Mouse (Mus musculus): Measurements from ENCODE around the gene Vps13d. TPM values are rescaled to one million over a fixed set of nuclear protein-coding genes. Genes with fewer than 3 reads are reported as not detected.
A peak's percentile ranks its signal among the peaks of the same experiment; 100 is the strongest.

The Vps13d gene
- polyA plus RNA-seq, 1 experiment, result 23.5 TPM

GRCm38 (mm10) chr4:144980811-144981551 lies 213.8 kb downstream of the Vps13d start:
- Histone ChIP-seq H3K27me3 (ENCODE audit: control insufficient read depth, insufficient read depth, low read length) (no peaks in the 10 kb centered on the region), H3K4me1 (replicated peaks; ENCODE audit: control insufficient read depth, insufficient read depth, low read length) (peaks cover 14% of the 10 kb centered on the region), H3K4me3 (ENCODE audit: control insufficient read depth, insufficient read depth, low read length) (no peak overlapping the region), H3K36me3 (ENCODE audit: control insufficient read depth, insufficient read depth, low read length) (0 out of 2 replicates have a peak, but pooled peaks cover 3% of the 10 kb centered on the region), H3K27ac (ENCODE audit: control insufficient read depth, insufficient read depth, low read length) (no peak overlapping the region)
- 66% methylated on average over 8 of the region's 8 CpGs for WGBS
- TF ChIP-seq POLR2A (IDR thresholded peaks at IDR 0.05; ENCODE audit: control insufficient read depth, extremely low read depth, insufficient read depth, low read length, poor library complexity) (no peak), CTCF (IDR thresholded peaks at IDR 0.05; ENCODE audit: borderline replicate concordance, control insufficient read depth, extremely low read depth, insufficient read depth, low read length, poor library complexity) (no peak)
- DNase-seq, result peak; percentile 23

DNA sequence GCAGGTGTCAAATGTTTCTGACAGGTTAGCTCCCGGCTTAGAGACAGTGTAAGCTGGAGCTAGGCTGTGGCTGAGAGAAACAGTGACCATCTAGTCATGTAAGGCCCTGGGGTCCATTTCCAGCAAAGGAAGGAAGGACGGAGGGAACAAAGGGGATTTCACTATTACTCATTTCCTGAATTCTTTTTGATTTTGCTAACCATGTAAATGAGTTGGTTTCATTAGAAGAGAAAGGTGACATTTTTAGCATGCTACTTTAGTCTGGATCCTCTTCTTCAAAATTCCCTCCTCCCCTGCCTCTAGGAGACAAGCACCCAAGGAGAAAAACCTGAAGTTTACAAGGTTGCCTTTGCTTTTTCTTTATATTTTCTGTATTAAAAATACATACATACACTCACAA lies 214.7 kb downstream of the Vps13d start:
- no peaks in the 10 kb centered on the region for H3K27me3 ChIP-seq (ENCODE audit: control insufficient read depth, insufficient read depth, low read length)
- 0 out of 2 replicates have a peak, but pooled peaks cover 3% of the 10 kb centered on the region for H3K36me3 ChIP-seq (ENCODE audit: control insufficient read depth, insufficient read depth, low read length)
- H3K4me3 ChIP-seq (ENCODE audit: control insufficient read depth, insufficient read depth, low read length), result no peak overlapping the region
- 76% methylated on average over 2 of the region's 2 CpGs for WGBS
- peaks cover 14% of the 10 kb centered on the region for H3K4me1 ChIP-seq (replicated peaks; ENCODE audit: control insufficient read depth, insufficient read depth, low read length)
- no peak for DNase-seq
- TF ChIP-seq CTCF (IDR thresholded peaks at IDR 0.05; ENCODE audit: borderline replicate concordance, control insufficient read depth, extremely low read depth, insufficient read depth, low read length, poor library complexity) (no peak), POLR2A (IDR thresholded peaks at IDR 0.05; ENCODE audit: control insufficient read depth, extremely low read depth, insufficient read depth, low read length, poor library complexity) (no peak)
- no peak overlapping the region for H3K27ac ChIP-seq (ENCODE audit: control insufficient read depth, insufficient read depth, low read length)

GRCm38 (mm10) chr4:144978039-144978438 lies 216.8 kb downstream of the Vps13d start:
- Histone ChIP-seq H3K36me3 (ENCODE audit: control insufficient read depth, insufficient read depth, low read length) (0 out of 2 replicates have a peak, but pooled peaks cover 3% of the 10 kb centered on the region), H3K4me3 (ENCODE audit: control insufficient read depth, insufficient read depth, low read length) (no peak overlapping the region), H3K4me1 (replicated peaks; ENCODE audit: control insufficient read depth, insufficient read depth, low read length) (peaks cover 17% of the 10 kb centered on the region), H3K27ac (ENCODE audit: control insufficient read depth, insufficient read depth, low read length) (no peak overlapping the region), H3K27me3 (ENCODE audit: control insufficient read depth, insufficient read depth, low read length) (no peaks in the 10 kb centered on the region)
- TF ChIP-seq CTCF (IDR thresholded peaks at IDR 0.05; ENCODE audit: borderline replicate concordance, control insufficient read depth, extremely low read depth, insufficient read depth, low read length, poor library complexity) (no peak), POLR2A (IDR thresholded peaks at IDR 0.05; ENCODE audit: control insufficient read depth, extremely low read depth, insufficient read depth, low read length, poor library complexity) (no peak)
- 88% methylated on average over 6 of the region's 6 CpGs for WGBS
- no peak for DNase-seq

- WGBS, result 92% methylated on average over 1 of the region's 1 CpGs
Measured at GRCm38 (mm10) chr4:144977057-144977456, 217.7 kb downstream of the Vps13d start.

DNA sequence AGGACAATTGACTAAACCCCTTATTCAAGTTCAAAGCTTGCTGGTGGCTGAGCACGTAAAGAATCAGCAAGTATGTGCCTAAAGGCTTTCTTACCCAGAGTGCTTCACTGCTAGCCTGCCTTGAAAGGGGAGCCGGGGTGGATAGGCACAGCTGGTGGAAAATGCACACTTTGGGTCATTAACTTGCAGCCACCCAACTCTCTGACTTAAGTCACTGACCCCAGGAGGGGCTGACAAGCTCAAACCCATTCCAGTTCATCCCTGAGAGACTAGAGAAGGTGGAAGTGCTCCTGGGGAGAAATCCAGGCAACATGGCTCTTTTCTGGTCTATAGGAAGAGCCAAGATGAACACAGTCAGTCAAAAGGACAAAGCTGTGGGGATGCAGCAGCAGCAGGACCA lies 219.3 kb downstream of the Vps13d start:
- Histone ChIP-seq H3K27me3 (ENCODE audit: control insufficient read depth, insufficient read depth, low read length) (no peaks in the 10 kb centered on the region), H3K36me3 (ENCODE audit: control insufficient read depth, insufficient read depth, low read length) (no peaks in the 10 kb centered on the region), H3K4me1 (replicated peaks; ENCODE audit: control insufficient read depth, insufficient read depth, low read length) (peaks cover 14% of the 10 kb centered on the region), H3K27ac (ENCODE audit: control insufficient read depth, insufficient read depth, low read length) (no peak overlapping the region), H3K4me3 (ENCODE audit: control insufficient read depth, insufficient read depth, low read length) (no peak overlapping the region)
- no peak for DNase-seq
- 89% methylated on average over 2 of the region's 2 CpGs for WGBS
- no peak for TF ChIP-seq POLR2A (IDR thresholded peaks at IDR 0.05; ENCODE audit: control insufficient read depth, extremely low read depth, insufficient read depth, low read length, poor library complexity)
- no peak for TF ChIP-seq CTCF (IDR thresholded peaks at IDR 0.05; ENCODE audit: borderline replicate concordance, control insufficient read depth, extremely low read depth, insufficient read depth, low read length, poor library complexity)

More at GRCm38 (mm10) chr4:144977057-144977456, 217.7 kb downstream of the Vps13d start:
- H3K27me3 ChIP-seq (ENCODE audit: control insufficient read depth, insufficient read depth, low read length), result no peaks in the 10 kb centered on the region
- DNase-seq, result no peak
- H3K4me1 ChIP-seq (replicated peaks; ENCODE audit: control insufficient read depth, insufficient read depth, low read length), result peaks cover 17% of the 10 kb centered on the region
- no peak overlapping the region for H3K27ac ChIP-seq (ENCODE audit: control insufficient read depth, insufficient read depth, low read length)
- H3K36me3 ChIP-seq (ENCODE audit: control insufficient read depth, insufficient read depth, low read length), result 0 out of 2 replicates have a peak, but pooled peaks cover under 1% of the 10 kb centered on the region
- no peak overlapping the region for H3K4me3 ChIP-seq (ENCODE audit: control insufficient read depth, insufficient read depth, low read length)
- no peak for TF ChIP-seq CTCF (IDR thresholded peaks at IDR 0.05; ENCODE audit: borderline replicate concordance, control insufficient read depth, extremely low read depth, insufficient read depth, low read length, poor library complexity)
- TF ChIP-seq POLR2A (IDR thresholded peaks at IDR 0.05; ENCODE audit: control insufficient read depth, extremely low read depth, insufficient read depth, low read length, poor library complexity), result no peak

DNA sequence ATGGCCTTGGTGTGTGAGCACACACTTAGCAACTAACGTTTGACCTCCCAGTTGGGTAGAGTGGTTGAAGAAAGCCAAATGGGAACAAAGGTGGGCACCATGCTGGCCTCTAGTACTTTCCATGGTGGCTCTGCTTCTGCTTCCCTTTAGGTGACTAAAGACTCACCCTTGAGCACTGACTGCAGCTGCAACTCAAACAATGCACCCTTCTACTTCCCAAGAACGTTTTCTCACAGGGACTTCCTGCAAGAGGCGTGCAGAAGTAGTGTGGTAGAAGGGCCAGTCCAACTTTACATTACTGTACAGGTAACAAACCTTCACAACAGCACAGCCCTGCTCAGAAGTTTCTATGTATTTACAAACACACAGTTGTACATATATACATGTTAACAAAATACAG lies 220.3 kb downstream of the Vps13d start:
- Histone ChIP-seq H3K27ac (ENCODE audit: control insufficient read depth, insufficient read depth, low read length) (no peak overlapping the region), H3K4me1 (replicated peaks; ENCODE audit: control insufficient read depth, insufficient read depth, low read length) (peaks cover 14% of the 10 kb centered on the region), H3K27me3 (ENCODE audit: control insufficient read depth, insufficient read depth, low read length) (no peaks in the 10 kb centered on the region), H3K36me3 (ENCODE audit: control insufficient read depth, insufficient read depth, low read length) (no peaks in the 10 kb centered on the region), H3K4me3 (ENCODE audit: control insufficient read depth, insufficient read depth, low read length) (no peak overlapping the region)
- no peak for TF ChIP-seq POLR2A (IDR thresholded peaks at IDR 0.05; ENCODE audit: control insufficient read depth, extremely low read depth, insufficient read depth, low read length, poor library complexity)
- no peak for TF ChIP-seq CTCF (IDR thresholded peaks at IDR 0.05; ENCODE audit: borderline replicate concordance, control insufficient read depth, extremely low read depth, insufficient read depth, low read length, poor library complexity)
- 53% methylated on average over 3 of the region's 3 CpGs for WGBS
- no peak for DNase-seq
